Mouse (Mus musculus): ENCODE measurements at regions not wholly inside any gene's neighbourhood (a gene's known extent, or its start where the extent isn't known, plus 50 kb on each side); places are given as distances from the start of the nearest gene placed in this dataset.

GRCm38 (mm10) chr15:61927385-61928120 lies 1004.7 kb upstream of the A1bg start:
- TF ChIP-seq CTCF (IDR thresholded peaks at IDR 0.05; ENCODE audit: low read depth) (no peak), EP300 (IDR thresholded peaks at IDR 0.05; ENCODE audit: low read depth) (no peak)

Data from heart, postnatal 0 days (tissue).